Mouse (Mus musculus) heart, adult 2 months (tissue): Measurements from ENCODE around the gene Psmd2.

Experiments used
- CTCF ChIP-seq: fragments of 200-600 bp; IDR thresholded peaks from 2 replicates; pipeline ENCODE4 v1.8.1; 2022; ENCODE audit warnings: antibody characterized with exemption, mild to moderate bottlenecking, moderate library complexity
- POLR2A ChIP-seq: fragments of 200-500 bp; IDR thresholded peaks from 2 replicates; pipeline ENCODE4 v1.6.1; 2011; ENCODE audit warnings: mild to moderate bottlenecking, low read depth, low read length, control low read depth; ENCODE audit not compliant: insufficient read depth

GRCm38 (mm10) chr16:20677380-20677779 is 25.9 kb downstream of the Psmd2 start:
- no peak for TF ChIP-seq CTCF
- TF ChIP-seq POLR2A: no peak
